Mouse (Mus musculus): ENCODE results near the gene Bckdk.
A peak's percentile ranks its signal among the peaks of the same experiment; 100 is the strongest.

DNA sequence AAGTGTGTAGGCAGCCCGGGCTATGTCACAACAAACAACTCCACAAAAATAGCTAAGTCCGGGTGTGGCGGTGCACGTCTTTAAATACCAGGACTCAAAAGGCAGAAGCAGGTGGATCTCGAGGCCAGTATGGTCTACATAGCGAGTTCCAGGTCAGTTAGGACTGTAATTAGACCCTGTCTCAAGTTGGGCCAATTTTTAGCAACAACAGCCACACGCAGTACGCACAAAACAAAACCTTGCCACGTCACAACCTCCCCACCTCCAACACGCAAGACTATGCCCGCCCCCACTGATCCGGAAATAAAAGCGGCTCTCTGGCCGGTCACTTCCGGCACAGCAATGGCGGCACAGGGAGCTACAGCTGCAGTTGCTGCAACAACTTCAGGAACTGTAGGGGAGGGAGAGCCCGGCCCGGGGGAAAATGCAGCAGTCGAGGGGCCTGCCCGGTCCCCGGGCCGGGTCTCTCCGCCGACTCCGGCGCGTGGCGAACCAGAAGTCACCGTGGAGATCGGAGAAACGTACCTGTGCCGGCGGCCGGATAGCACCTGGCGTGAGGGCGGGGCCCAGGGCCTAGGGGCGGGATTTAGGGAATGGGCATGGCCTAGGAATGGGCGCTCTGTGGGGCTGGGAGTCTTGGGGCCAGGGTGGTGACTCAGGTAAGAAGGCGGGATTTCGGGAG, 8.4 kb downstream of the Bckdk start, which contains the start of gene Kat8:
- TF ChIP-seq CTCF (IDR thresholded peaks at IDR 0.05; ENCODE audit: insufficient read depth, low read length) (no peak), POLR2A (IDR thresholded peaks at IDR 0.05; ENCODE audit: borderline replicate concordance, extremely low read depth, low read depth, low read length) (peak; percentile 91; the same call in 1 of the 2 replicates)
